Mouse (Mus musculus): ENCODE results near the gene Psrc1.

Gene Psrc1

GRCm38 (mm10) chr3:108383485-108384354 is at the start of gene Psrc1:
Gene Psrc1, plus strand, starts transcription at chr3:108383839.
- peak; percentile 80 for DNase-seq (ENCODE audit: low read depth, low spot score)

GRCm38 (mm10) chr3:108336878-108337277 is 46.8 kb upstream of the Psrc1 start:
- DNase-seq (ENCODE audit: low read depth, low spot score), result no peak

- DNase-seq (ENCODE audit: low read depth, low spot score), result no peak
Measured at GRCm38 (mm10) chr3:108341040-108341439, 42.6 kb upstream of the Psrc1 start.

GRCm38 (mm10) chr3:108342185-108342584 is 41.5 kb upstream of the Psrc1 start:
- DNase-seq (ENCODE audit: low read depth, low spot score), result no peak

- DNase-seq (ENCODE audit: low read depth, low spot score), result no peak
Measured at GRCm38 (mm10) chr3:108345855-108346254, 37.8 kb upstream of the Psrc1 start.

GRCm38 (mm10) chr3:108348376-108348775 is 35.3 kb upstream of the Psrc1 start:
- no peak for DNase-seq (ENCODE audit: low read depth, low spot score)

- DNase-seq (ENCODE audit: low read depth, low spot score), result no peak
Measured at GRCm38 (mm10) chr3:108355245-108355644, 28.4 kb upstream of the Psrc1 start.

GRCm38 (mm10) chr3:108357051-108357450 is 26.6 kb upstream of the Psrc1 start:
- no peak for DNase-seq (ENCODE audit: low read depth, low spot score)

GRCm38 (mm10) chr3:108358445-108358844 is 25.2 kb upstream of the Psrc1 start:
- DNase-seq (ENCODE audit: low read depth, low spot score), result no peak

- no peak for DNase-seq (ENCODE audit: low read depth, low spot score)
Measured at GRCm38 (mm10) chr3:108360894-108361293, 22.7 kb upstream of the Psrc1 start.

- no peak for DNase-seq (ENCODE audit: low read depth, low spot score)
Measured at GRCm38 (mm10) chr3:108363626-108364025, 20.0 kb upstream of the Psrc1 start.

GRCm38 (mm10) chr3:108364270-108364995 is 19.2 kb upstream of the Psrc1 start, which contains the start of gene Mybphl:
Gene Mybphl, plus strand, starts transcription at chr3:108364911.
- DNase-seq (ENCODE audit: low read depth, low spot score), result no peak

- DNase-seq (ENCODE audit: low read depth, low spot score), result no peak
Measured at GRCm38 (mm10) chr3:108367173-108367572, 16.5 kb upstream of the Psrc1 start.

- DNase-seq (ENCODE audit: low read depth, low spot score), result no peak
Measured at GRCm38 (mm10) chr3:108367828-108368227, 15.8 kb upstream of the Psrc1 start.

GRCm38 (mm10) chr3:108368721-108369120 is 14.9 kb upstream of the Psrc1 start:
- no peak for DNase-seq (ENCODE audit: low read depth, low spot score)

- DNase-seq (ENCODE audit: low read depth, low spot score), result no peak
Measured at GRCm38 (mm10) chr3:108372274-108372673, 11.4 kb upstream of the Psrc1 start.

- DNase-seq (ENCODE audit: low read depth, low spot score), result no peak
Measured at GRCm38 (mm10) chr3:108372691-108373090, 10.9 kb upstream of the Psrc1 start.

GRCm38 (mm10) chr3:108378875-108379663 is 4.6 kb upstream of the Psrc1 start:
- DNase-seq (ENCODE audit: low read depth, low spot score), result no peak

GRCm38 (mm10) chr3:108380695-108381094 is 2.9 kb upstream of the Psrc1 start:
- no peak for DNase-seq (ENCODE audit: low read depth, low spot score)

- no peak for DNase-seq (ENCODE audit: low read depth, low spot score)
Measured at GRCm38 (mm10) chr3:108381945-108382875, 1.4 kb upstream of the Psrc1 start.

- DNase-seq (ENCODE audit: low read depth, low spot score), result no peak
Measured at GRCm38 (mm10) chr3:108384425-108384824, 786 bp downstream of the Psrc1 start.
